Mouse (Mus musculus) liver, embryonic 13.5 days (tissue): Measurements from ENCODE around the gene Map2k6. TPM values are rescaled to one million over a fixed set of nuclear protein-coding genes. Genes with fewer than 3 reads are reported as not detected.

Experiments used
- ATAC-seq: fragments of 200-750 bp; cut with Nextera tagmentation; 2 replicates; pipeline ENCODE4 v1.8.0; 2017; ENCODE audit warnings: low read depth, mild to moderate bottlenecking, moderate number of reproducible peaks, moderate library complexity
- DNase-seq: peaks from one replicate; pipeline ENCODE4 v3.0.0; 2022
- H3K27ac ChIP-seq: fragments of 300-500 bp; sonication (generic); 2 replicates; pipeline ENCODE4 v1.5.1; 2015; ENCODE audit warnings: moderate library complexity, mild to moderate bottlenecking, inconsistent platforms
- H3K27me3 ChIP-seq: fragments of 300-500 bp; sonication (generic); 2 replicates; pipeline ENCODE4 v1.6.1; 2015; ENCODE audit warnings: mild to moderate bottlenecking, inconsistent platforms
- H3K36me3 ChIP-seq: fragments of 300-500 bp; sonication (generic); 2 replicates; pipeline ENCODE4 v1.6.1; 2015; ENCODE audit warnings: mild to moderate bottlenecking, inconsistent platforms
- H3K4me1 ChIP-seq: fragments of 300-500 bp; sonication (generic); replicated peaks from 2 replicates; pipeline ENCODE4 v1.6.1; 2015; ENCODE audit warnings: inconsistent platforms
- H3K4me2 ChIP-seq: fragments of 300-500 bp; sonication (generic); 2 replicates; pipeline ENCODE4 v1.6.1; 2015; ENCODE audit warnings: inconsistent platforms, mild to moderate bottlenecking, moderate library complexity
- H3K4me3 ChIP-seq: fragments of 300-500 bp; sonication (generic); replicated peaks from 2 replicates; pipeline ENCODE4 v1.5.1; 2015; ENCODE audit warnings: mild to moderate bottlenecking, inconsistent platforms
- H3K9ac ChIP-seq: fragments of 300-500 bp; sonication (generic); 2 replicates; pipeline ENCODE4 v1.6.1; 2015; ENCODE audit warnings: mild to moderate bottlenecking, inconsistent platforms
- H3K9me3 ChIP-seq: fragments of 300-500 bp; sonication (generic); replicated peaks from 2 replicates; pipeline ENCODE4 v1.6.1; 2016; ENCODE audit warnings: inconsistent platforms
- WGBS: fragments of 180-500 bp; shearing (Covaris S2); methylation state at CpG from one replicate; pipeline ENCODE4 v1.1.7; 2015; ENCODE audit not compliant: insufficient replicate concordance; 5-methylcytosine and 5-hydroxymethylcytosine counted together
- polyA plus RNA-seq: library from polyadenylated mRNA; unstranded; fragments of >200 nt; fragmentation: Nextera tagmentation; extraction: Ambion mirVana; gene quantifications from 2 replicates; pipeline ENCODE4 v1.2.1, GENCODE M21; 2015

Map2k6 gene
- polyA plus RNA-seq, 1 experiment from 2014 or later = 4.4 TPM

GRCm38 (mm10) chr11:110409131-110409530, 10.2 kb downstream of the Map2k6 start:
- DNase-seq = no peak
- H3K9ac ChIP-seq = no peak overlapping the region

GRCm38 (mm10) chr11:110409776-110410175, 10.9 kb downstream of the Map2k6 start:
- no peak overlapping the region for H3K4me2 ChIP-seq
- DNase-seq = no peak
- H3K27ac ChIP-seq = no peak overlapping the region
- no peaks in the 10 kb centered on the region for H3K9me3 ChIP-seq
- peaks cover 7% of the 10 kb centered on the region for H3K4me1 ChIP-seq
- no peak overlapping the region for H3K4me3 ChIP-seq
- WGBS = 43% methylated on average over 9 of the region's 9 CpGs
- ATAC-seq = peak; percentile 39; the same call in 1 of the 2 replicates
- no peaks in the 10 kb centered on the region for H3K27me3 ChIP-seq
- no peak overlapping the region for H3K9ac ChIP-seq
- no peaks in the 10 kb centered on the region for H3K36me3 ChIP-seq

More at GRCm38 (mm10) chr11:110409131-110409530, 10.2 kb downstream of the Map2k6 start:
- H3K4me1 ChIP-seq = peaks cover 7% of the 10 kb centered on the region
- no peaks in the 10 kb centered on the region for H3K36me3 ChIP-seq
- ATAC-seq = no peak
- H3K27ac ChIP-seq = no peak overlapping the region
- no peak overlapping the region for H3K4me2 ChIP-seq
- H3K9me3 ChIP-seq = no peaks in the 10 kb centered on the region
- no peaks in the 10 kb centered on the region for H3K27me3 ChIP-seq
- H3K4me3 ChIP-seq = no peak overlapping the region
- WGBS = 79% methylated on average over 12 of the region's 12 CpGs

GRCm38 (mm10) chr11:110411596-110411995, 12.7 kb downstream of the Map2k6 start:
- no peak overlapping the region for H3K4me2 ChIP-seq
- H3K4me3 ChIP-seq = no peak overlapping the region
- ATAC-seq (no peak), DNase-seq (no peak)
- no peaks in the 10 kb centered on the region for H3K9me3 ChIP-seq
- H3K4me1 ChIP-seq = peaks cover 7% of the 10 kb centered on the region
- no peaks in the 10 kb centered on the region for H3K27me3 ChIP-seq
- 82% methylated on average over 13 of the region's 13 CpGs for WGBS
- no peaks in the 10 kb centered on the region for H3K36me3 ChIP-seq
- no peak overlapping the region for H3K27ac ChIP-seq
- no peak overlapping the region for H3K9ac ChIP-seq

GRCm38 (mm10) chr11:110414263-110414662, 15.3 kb downstream of the Map2k6 start:
- 66% methylated on average over 7 of the region's 7 CpGs for WGBS
- no peak overlapping the region for H3K27ac ChIP-seq
- no peak overlapping the region for H3K4me2 ChIP-seq
- H3K36me3 ChIP-seq = no peaks in the 10 kb centered on the region
- no peak overlapping the region for H3K4me3 ChIP-seq
- no peaks in the 10 kb centered on the region for H3K9me3 ChIP-seq
- DNase-seq (no peak), ATAC-seq (no peak)
- H3K9ac ChIP-seq = no peak overlapping the region
- no peaks in the 10 kb centered on the region for H3K27me3 ChIP-seq
- peaks cover 5% of the 10 kb centered on the region for H3K4me1 ChIP-seq

GRCm38 (mm10) chr11:110416691-110417090, 17.8 kb downstream of the Map2k6 start:
- Histone ChIP-seq H3K36me3 (no peaks in the 10 kb centered on the region), H3K27ac (no peak overlapping the region), H3K4me1 (no peaks in the 10 kb centered on the region), H3K27me3 (no peaks in the 10 kb centered on the region), H3K9ac (no peak overlapping the region), H3K9me3 (no peaks in the 10 kb centered on the region), H3K4me2 (no peak overlapping the region), H3K4me3 (no peak overlapping the region)
- WGBS = 85% methylated on average over 6 of the region's 6 CpGs
- DNase-seq (no peak), ATAC-seq (no peak)

- H3K4me3 ChIP-seq = no peak overlapping the region
- no peaks in the 10 kb centered on the region for H3K9me3 ChIP-seq
- H3K27me3 ChIP-seq = no peaks in the 10 kb centered on the region
- ATAC-seq = no peak
- WGBS = 80% methylated on average over 7 of the region's 7 CpGs
- H3K9ac ChIP-seq = no peak overlapping the region
- DNase-seq = no peak
- H3K27ac ChIP-seq = no peak overlapping the region
- no peaks in the 10 kb centered on the region for H3K4me1 ChIP-seq
- H3K4me2 ChIP-seq = no peak overlapping the region
- H3K36me3 ChIP-seq = no peaks in the 10 kb centered on the region
Observed at GRCm38 (mm10) chr11:110420463-110420862, 21.5 kb downstream of the Map2k6 start.

- Histone ChIP-seq H3K4me1 (peaks cover 13% of the 10 kb centered on the region), H3K27me3 (no peaks in the 10 kb centered on the region), H3K27ac (no peak overlapping the region), H3K9ac (no peak overlapping the region), H3K4me2 (no peak overlapping the region), H3K36me3 (no peaks in the 10 kb centered on the region), H3K9me3 (no peaks in the 10 kb centered on the region), H3K4me3 (no peak overlapping the region)
- ATAC-seq = no peak
- no peak for DNase-seq
- WGBS = 43% methylated on average over 6 of the region's 6 CpGs
Observed at GRCm38 (mm10) chr11:110426572-110427145, 27.7 kb downstream of the Map2k6 start.

- H3K4me3 ChIP-seq = no peak overlapping the region
- ATAC-seq = peak; percentile 24
- H3K9me3 ChIP-seq = no peaks in the 10 kb centered on the region
- no peaks in the 10 kb centered on the region for H3K36me3 ChIP-seq
- no peak overlapping the region for H3K27ac ChIP-seq
- H3K4me2 ChIP-seq = no peak overlapping the region
- DNase-seq = no peak
- H3K4me1 ChIP-seq = peaks cover 13% of the 10 kb centered on the region
- WGBS = 38% methylated on average over 11 of the region's 11 CpGs
- H3K9ac ChIP-seq = no peak overlapping the region
- H3K27me3 ChIP-seq = no peaks in the 10 kb centered on the region
Observed at GRCm38 (mm10) chr11:110427159-110427561, 28.2 kb downstream of the Map2k6 start.

GRCm38 (mm10) chr11:110428999-110429398, 30.1 kb downstream of the Map2k6 start:
- no peaks in the 10 kb centered on the region for H3K36me3 ChIP-seq
- no peak overlapping the region for H3K4me3 ChIP-seq
- no peak overlapping the region for H3K9ac ChIP-seq
- H3K27me3 ChIP-seq = no peaks in the 10 kb centered on the region
- 72% methylated on average over 6 of the region's 6 CpGs for WGBS
- H3K4me1 ChIP-seq = peaks cover 13% of the 10 kb centered on the region
- ATAC-seq (no peak), DNase-seq (no peak)
- no peak overlapping the region for H3K4me2 ChIP-seq
- H3K9me3 ChIP-seq = no peaks in the 10 kb centered on the region
- no peak overlapping the region for H3K27ac ChIP-seq

- Histone ChIP-seq H3K9me3 (no peaks in the 10 kb centered on the region), H3K4me1 (peaks cover 13% of the 10 kb centered on the region), H3K4me3 (no peak overlapping the region), H3K36me3 (no peaks in the 10 kb centered on the region), H3K27me3 (no peaks in the 10 kb centered on the region), H3K27ac (no peak overlapping the region), H3K4me2 (no peak overlapping the region), H3K9ac (no peak overlapping the region)
- 60% methylated on average over 3 of the region's 3 CpGs for WGBS
- ATAC-seq (no peak), DNase-seq (no peak)
Observed at GRCm38 (mm10) chr11:110429837-110430418, 31.0 kb downstream of the Map2k6 start.

GRCm38 (mm10) chr11:110435839-110436556, 37.1 kb downstream of the Map2k6 start:
- no peak overlapping the region for H3K4me2 ChIP-seq
- no peak overlapping the region for H3K27ac ChIP-seq
- no peaks in the 10 kb centered on the region for H3K36me3 ChIP-seq
- H3K9me3 ChIP-seq = peaks cover 3% of the 10 kb centered on the region; the same call in 1 of the 2 replicates
- no peak overlapping the region for H3K9ac ChIP-seq
- ATAC-seq = no peak
- no peak overlapping the region for H3K4me3 ChIP-seq
- H3K27me3 ChIP-seq = no peaks in the 10 kb centered on the region
- peaks cover 17% of the 10 kb centered on the region for H3K4me1 ChIP-seq
- DNase-seq = no peak
- WGBS = 68% methylated on average over 8 of the region's 8 CpGs
